29 mouse cellular contexts compared by ENCODE assay signal in genomic region chr3:103601561-103601960, GRCm38 (mm10). TPM values are rescaled to one million over a fixed set of nuclear protein-coding genes. Genes with fewer than 3 reads are reported as not detected.
DNase-seq lines count a peak whose midpoint lies in the region; ATAC-seq and TF ChIP-seq lines count a peak whose summit lies in the region.
"Had no signal": no experiment of that assay in that cellular context is flagged by ENCODE, and none has a peak within 500 bp of the region (broad histone marks: within the 10 kb centered on the region; RNA-seq: fewer than 3 reads in every experiment).

No protein-coding gene starts in this region.

- no peak overlapping the region for H3K9ac ChIP-seq in lung, embryonic 14.5 days
- H3K9ac ChIP-seq: heart, embryonic 15.5 days; hindbrain, embryonic 14.5 days; limb, embryonic 13.5 days had no signal

- no peak overlapping the region for H3K4me3 ChIP-seq in lung, embryonic 14.5 days (ENCODE audit: low read depth, low read length)
- H3K4me3 ChIP-seq: heart, embryonic 10.5 days; heart, embryonic 15.5 days; limb, embryonic 13.5 days had no signal

- TF ChIP-seq CTCF in lung, embryonic 14.5 days (IDR thresholded peaks at IDR 0.05; ENCODE audit: low read depth) = no peak

- no peak overlapping the region for H3K4me2 ChIP-seq in lung, embryonic 14.5 days
- H3K4me2 ChIP-seq: heart, embryonic 15.5 days; hindbrain, embryonic 14.5 days; limb, embryonic 13.5 days; liver, embryonic 11.5 days; midbrain, embryonic 11.5 days had no signal

- no peak overlapping the region for H3K27ac ChIP-seq in lung, embryonic 14.5 days (ENCODE audit: low read depth)
- H3K27ac ChIP-seq: heart, embryonic 10.5 days; heart, embryonic 15.5 days; hindbrain, embryonic 14.5 days; kidney, postnatal 0 days; limb, embryonic 13.5 days had no signal

- H3K36me3 ChIP-seq in lung, embryonic 14.5 days (ENCODE audit: insufficient read depth) = no peaks in the 10 kb centered on the region
- H3K36me3 ChIP-seq: heart, embryonic 10.5 days; heart, embryonic 15.5 days; limb, embryonic 13.5 days had no signal

- 73% methylated on average over 1 of the region's 1 CpGs for whole genome bisulfite sequencing in lung, embryonic 14.5 days

- H3K4me1 ChIP-seq in lung, embryonic 14.5 days (ENCODE audit: insufficient read depth) = no peaks in the 10 kb centered on the region

- no peaks in the 10 kb centered on the region for H3K27me3 ChIP-seq in lung, embryonic 14.5 days (ENCODE audit: insufficient read depth, low read length)
- H3K27me3 ChIP-seq: heart, embryonic 15.5 days; limb, embryonic 13.5 days had no signal

- DNase-seq in adrenal gland, postnatal 14 days = peak; percentile 39
- no peak for DNase-seq in adrenal gland, adult 18-20 months (ENCODE audit: low spot score in 2 of 2)
- peak; percentile 57 for DNase-seq in lung, embryonic 14.5 days
- no peak for DNase-seq in lung, postnatal 14 days
- DNase-seq in 3134 (ENCODE audit: extremely low read depth, insufficient read length, low spot score) = peak; percentile 60
- peak; percentile 35 for DNase-seq in adipocyte (ENCODE audit: low spot score)
- DNase-seq in layer of hippocampus, postnatal 25 days (ENCODE audit: extremely low spot score in 1 of 2, low spot score in 1 of 2) = no peak
- no peak for DNase-seq in MN1 (ENCODE audit: low spot score)
- DNase-seq: cerebellum, adult 8-10 months; gastrocnemius, postnatal 25 days; kidney, adult 2 months; retina, postnatal 1 day; spleen, adult 18-20 months; thymus, adult 2 months; thymus, postnatal 36 days had no signal

- ATAC-seq in lung, embryonic 14.5 days (ENCODE audit: insufficient read depth) = no peak
- ATAC-seq: CD4-positive, CD25-positive, alpha-beta regulatory T cell, adult 4 months; forebrain, embryonic 14.5 days; inflammation-experienced regulatory T-cells, adult 6 months had no signal

- H3K9me3 ChIP-seq in lung, embryonic 14.5 days (ENCODE audit: low read depth, low read length) = no peaks in the 10 kb centered on the region
- H3K9me3 ChIP-seq: heart, embryonic 10.5 days; heart, embryonic 15.5 days; limb, embryonic 13.5 days had no signal

RNA-seq across cellular contexts. Expression of gene Syt6, which starts 26.5 kb away (rescaled TPM):
- 0.08 TPM in 1 of 2 replicates, not detected in the other for total RNA-seq in adrenal gland, postnatal 14 days (2021)
- total RNA-seq in adrenal gland, adult 18-20 months (2021) = not detected
- polyA plus RNA-seq in lung, embryonic 14.5 days (2014; fragmentation: Nextera tagmentation; extraction: Ambion mirVana) = 0.47 and 0.73 TPM in 2 replicates
- total RNA-seq in layer of hippocampus, postnatal 25 days (2021) = 1 to 10 TPM; 6.6 to 7.0 TPM
- total RNA-seq: gastrocnemius, postnatal 25 days; heart, postnatal 25 days; megakaryocyte, adult 5-6 weeks had no signal
- polyA plus RNA-seq: CD4-positive, CD25-positive, alpha-beta regulatory T cell, adult 4 months; heart, embryonic 15.5 days; inflammation-experienced regulatory T-cells, adult 6 months; kidney, adult 2 months; liver, embryonic 16.5 days had no signal

RNA-seq across cellular contexts. Expression of gene Atg4a-ps, which starts 44.3 kb away (rescaled TPM):
- total RNA-seq in adrenal gland, postnatal 14 days (2021) = 0.19 TPM in 1 of 2 replicates, not detected in the other
- total RNA-seq in adrenal gland, adult 18-20 months (2021) = 1 to 10 TPM in 1 of 2 experiments, not detected in 1; 1.8 TPM
- 0.20 and 0.32 TPM in 2 replicates for polyA plus RNA-seq in lung, embryonic 14.5 days (2014; fragmentation: Nextera tagmentation; extraction: Ambion mirVana)
- under 1 TPM in 1 of 2 experiments, not detected in 1; 0.59 TPM for total RNA-seq in layer of hippocampus, postnatal 25 days (2021)
- polyA plus RNA-seq: kidney, adult 2 months; neural tube, embryonic 14.5 days; thymus, adult 2 months had no signal

Comparison
In these comparisons a context has a peak if more than half of its experiments do, and no peak if none do; other contexts are left out.
1. DNase-seq: peak in adrenal gland, postnatal 14 days (single experiment), lung, embryonic 14.5 days (single experiment), 3134 (single experiment) and adipocyte (single experiment); none in adrenal gland, adult 18-20 months (0 of 2), lung, postnatal 14 days (single experiment), layer of hippocampus, postnatal 25 days (0 of 2) and MN1 (single experiment).